Mouse (Mus musculus): ENCODE measurements around the gene Ercc8.

Ercc8 gene

DNA sequence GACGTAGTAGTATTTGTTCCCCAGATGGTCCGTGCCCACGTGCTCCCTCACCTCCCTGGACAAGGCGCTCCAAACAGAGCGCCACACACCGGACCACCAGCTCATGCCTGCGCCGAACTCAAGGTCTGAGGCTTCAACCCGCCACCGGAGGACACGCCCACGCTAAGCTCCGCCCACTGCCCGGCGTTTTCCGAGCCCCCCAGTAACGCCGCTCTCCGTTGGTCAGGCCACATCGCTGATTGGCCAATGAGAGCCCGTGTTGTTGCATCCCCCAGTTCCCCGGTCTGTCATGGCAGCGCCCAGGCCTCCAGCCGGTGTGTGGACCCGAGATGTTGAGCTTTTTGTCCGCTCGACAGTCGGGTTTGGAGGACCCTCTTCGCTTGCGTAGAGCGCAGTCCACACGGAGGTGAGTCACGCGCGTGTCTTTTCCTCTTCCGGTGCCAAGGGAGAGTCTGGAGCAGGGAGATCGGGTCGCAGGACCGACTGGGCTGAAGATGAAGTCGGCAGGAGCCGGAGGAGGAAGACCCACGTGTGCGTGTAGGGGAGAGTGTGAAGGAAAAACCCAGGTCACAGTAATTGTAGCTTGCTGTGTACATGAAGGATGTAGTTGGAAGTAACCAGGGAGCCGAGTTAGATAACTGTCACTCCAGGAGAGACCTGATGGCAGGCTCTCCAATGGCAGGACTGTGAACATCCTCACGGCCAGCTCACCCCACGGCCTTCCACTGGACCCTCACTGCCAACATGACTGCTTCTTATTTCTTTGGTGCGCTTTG lies at the start of gene Ercc8, which contains the start of gene Ndufaf2:
Ercc8 (plus strand) TSS at position 267 of the 776 bp plus-strand sequence.
Ndufaf2 (minus strand) TSS at position 159 of the 776 bp plus-strand sequence.
- peak; percentile 83 for DNase-seq (ENCODE audit: extremely low spot score, low read depth, low spot score)

DNA sequence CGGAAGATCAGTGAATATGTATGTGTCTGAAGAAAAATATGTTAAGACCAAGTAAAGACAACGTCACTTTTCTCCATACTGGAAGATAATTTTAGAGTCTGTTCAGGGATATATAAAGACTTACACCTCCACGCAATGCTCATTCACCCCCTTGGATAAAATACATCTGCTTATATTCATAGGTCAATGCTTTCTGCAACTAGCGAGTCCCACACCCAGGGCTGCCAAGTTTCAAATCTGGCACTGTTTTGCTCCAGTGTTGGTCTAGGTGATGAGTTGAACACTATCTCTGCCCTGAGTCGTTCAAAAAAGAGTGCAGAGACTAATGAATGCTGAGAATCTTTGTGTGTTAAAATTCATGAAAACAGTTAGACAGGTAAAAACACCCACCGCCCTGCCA lies 47.6 kb upstream of the Ercc8 start:
- no peak for DNase-seq (ENCODE audit: extremely low spot score, low read depth, low spot score)

DNA sequence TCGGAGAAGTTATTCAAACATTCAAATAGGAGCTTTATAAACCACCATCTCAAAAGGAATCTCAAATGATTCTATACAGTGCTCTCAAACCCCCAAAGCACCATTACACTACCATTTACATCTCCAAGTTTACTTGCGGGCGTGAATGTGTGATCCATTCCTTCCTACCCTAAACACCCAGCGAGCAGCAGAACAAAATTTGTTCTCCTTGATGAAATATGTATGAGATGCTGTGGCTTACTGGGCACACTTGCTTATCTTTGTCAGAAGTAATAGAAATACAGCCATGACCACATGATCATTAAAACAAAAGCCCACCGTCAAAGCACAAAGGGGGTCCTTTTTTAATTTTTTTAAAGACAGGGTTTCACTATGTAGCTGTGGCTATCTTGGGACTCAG lies 45.0 kb upstream of the Ercc8 start:
- DNase-seq (ENCODE audit: extremely low spot score, low read depth, low spot score), result no peak

DNA sequence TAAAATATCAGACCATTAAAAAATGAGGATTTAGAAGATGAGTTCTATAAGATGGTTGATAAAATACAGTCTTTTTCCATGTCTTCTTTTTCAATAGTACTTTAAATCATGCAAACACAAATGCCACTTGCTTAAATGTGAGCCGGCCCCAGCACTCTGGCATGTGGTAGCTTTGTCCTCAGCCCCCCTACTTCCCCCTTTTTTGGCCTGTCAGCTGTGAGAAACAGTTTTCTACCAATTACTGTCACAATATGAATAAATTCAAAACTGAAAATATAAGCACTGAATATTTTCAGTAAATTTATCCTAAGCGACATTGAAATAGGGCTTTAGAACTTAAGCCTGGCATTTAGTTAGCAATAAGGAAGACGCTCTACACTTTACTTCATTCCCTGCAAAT lies 44.3 kb upstream of the Ercc8 start:
- no peak for DNase-seq (ENCODE audit: extremely low spot score, low read depth, low spot score)

DNA sequence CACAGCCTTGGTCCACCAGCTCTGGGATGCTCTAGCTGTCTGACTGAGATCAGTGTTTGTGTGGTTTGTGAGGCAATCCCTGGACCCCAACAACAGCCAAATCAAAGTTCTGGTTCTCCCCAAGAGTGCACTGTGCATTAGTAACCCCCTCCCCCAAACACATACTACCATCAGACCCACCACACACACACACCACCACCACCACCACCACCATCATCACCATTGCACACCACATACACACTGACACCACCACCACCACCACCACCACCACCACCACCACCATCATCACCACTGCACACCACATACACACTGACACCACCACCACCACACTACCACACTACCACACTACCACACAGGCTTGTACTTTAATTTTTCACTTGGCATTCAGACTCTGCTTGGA lies 40.9 kb upstream of the Ercc8 start:
- DNase-seq (ENCODE audit: extremely low spot score, low read depth, low spot score), result no peak

DNA sequence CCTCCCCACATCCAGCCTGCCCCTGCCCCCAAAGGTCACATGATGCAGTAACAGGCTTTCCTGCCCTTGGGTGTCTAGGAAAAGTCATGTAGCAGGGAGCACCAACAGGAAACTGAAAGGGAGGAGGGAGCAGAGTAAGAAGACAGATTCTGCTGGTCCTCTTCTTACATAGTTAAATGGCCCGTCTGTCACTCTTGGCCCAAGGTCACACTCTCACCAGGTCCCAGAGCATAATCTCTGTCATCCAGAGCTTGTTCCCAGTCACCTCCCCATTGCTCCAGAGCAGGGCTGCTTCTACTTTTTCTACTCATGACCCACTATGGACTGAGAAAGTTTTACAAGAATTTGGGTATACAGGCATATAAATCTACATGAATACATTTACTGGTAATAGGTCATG lies 40.3 kb upstream of the Ercc8 start:
- no peak for DNase-seq (ENCODE audit: extremely low spot score, low read depth, low spot score)

DNA sequence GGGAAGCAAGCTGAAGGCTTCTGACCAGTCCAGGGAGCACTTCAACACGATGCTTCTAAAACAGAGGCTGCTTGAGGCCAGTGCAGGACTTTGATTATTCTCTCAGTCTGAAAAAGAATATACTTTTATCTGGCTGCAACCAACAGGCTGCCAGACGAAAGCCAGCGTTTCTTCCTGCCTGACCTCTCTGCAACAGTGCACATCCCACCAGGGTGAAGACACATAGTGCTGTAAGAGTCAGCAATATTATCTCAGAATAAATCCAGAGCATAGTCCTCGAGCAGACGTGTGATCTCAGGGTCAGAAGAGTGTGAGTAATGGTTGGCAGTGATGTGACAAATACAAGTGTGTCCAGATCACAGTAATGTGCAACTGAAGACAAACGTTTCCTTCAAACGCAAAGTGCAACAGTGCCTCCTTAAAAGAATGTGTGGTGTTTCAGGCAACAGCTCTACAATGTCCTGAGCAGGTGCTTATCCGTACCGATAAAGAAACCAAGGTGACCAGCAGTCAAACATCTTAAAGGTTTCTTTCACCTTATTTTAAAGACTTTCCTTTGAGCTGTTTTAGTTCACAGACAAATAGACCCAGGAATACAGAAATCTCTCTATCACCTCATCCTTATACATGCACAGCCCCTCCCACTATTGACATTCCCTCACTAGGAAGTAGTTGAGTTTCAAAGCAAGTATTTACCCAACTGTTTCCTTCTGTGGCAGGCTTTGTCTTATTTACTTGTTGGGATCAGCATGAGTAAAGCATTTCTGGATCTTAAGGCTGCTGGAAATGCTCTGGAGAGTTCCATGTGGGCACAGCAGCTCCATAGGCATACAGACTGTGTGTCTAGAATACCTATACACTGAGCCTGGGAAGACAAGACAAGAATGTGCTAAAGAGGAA lies 38.9 kb upstream of the Ercc8 start:
- no peak for DNase-seq (ENCODE audit: extremely low spot score, low read depth, low spot score)

DNA sequence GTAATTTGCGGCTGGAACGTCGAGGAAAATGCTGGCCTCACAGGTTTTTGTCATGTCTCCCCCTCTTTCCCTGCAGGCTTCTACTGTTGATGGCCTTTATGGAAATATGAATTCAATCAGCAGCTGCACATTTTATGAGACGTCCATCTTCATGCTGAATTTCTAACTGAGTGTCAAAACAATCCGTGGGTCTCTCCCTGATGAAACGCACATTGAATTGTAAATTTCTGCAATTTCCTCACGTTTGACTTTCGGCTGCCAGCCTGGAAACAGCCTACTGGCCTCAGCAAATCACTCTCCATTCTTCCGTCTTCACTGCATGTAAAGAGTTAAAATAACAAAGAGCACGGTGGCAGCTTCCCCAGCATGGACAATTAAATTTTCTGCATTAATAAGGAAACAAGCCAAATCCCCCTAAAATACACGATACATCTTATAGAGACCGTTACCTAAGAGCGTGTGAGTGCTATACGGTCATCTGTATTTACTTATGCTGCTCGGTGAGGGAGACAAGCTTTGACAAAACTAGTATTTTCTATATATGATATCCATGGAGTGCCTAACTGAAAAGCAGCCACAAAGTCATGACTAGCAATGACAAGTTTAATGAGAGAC lies 35.3 kb upstream of the Ercc8 start:
- DNase-seq (ENCODE audit: extremely low spot score, low read depth, low spot score), result no peak

DNA sequence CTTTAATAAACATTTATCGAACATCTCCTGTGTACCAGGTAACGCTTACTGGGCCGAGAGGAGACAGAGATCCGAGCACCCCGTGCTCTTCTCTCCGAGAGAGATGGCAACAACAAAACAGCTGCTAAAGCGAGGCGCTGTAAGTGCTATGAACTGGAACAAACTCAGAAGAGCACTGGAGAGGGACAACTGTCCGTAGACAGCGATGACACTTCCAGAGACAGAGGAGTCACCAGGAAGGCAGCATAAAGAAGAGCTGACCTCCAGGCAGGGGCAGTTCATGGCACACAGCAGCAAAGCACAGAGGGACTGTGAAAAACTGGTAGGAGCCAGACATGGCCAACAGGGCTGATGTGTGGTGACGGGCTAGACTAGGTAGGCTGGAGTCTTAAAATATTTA lies 34.4 kb upstream of the Ercc8 start:
- no peak for DNase-seq (ENCODE audit: extremely low spot score, low read depth, low spot score)

DNA sequence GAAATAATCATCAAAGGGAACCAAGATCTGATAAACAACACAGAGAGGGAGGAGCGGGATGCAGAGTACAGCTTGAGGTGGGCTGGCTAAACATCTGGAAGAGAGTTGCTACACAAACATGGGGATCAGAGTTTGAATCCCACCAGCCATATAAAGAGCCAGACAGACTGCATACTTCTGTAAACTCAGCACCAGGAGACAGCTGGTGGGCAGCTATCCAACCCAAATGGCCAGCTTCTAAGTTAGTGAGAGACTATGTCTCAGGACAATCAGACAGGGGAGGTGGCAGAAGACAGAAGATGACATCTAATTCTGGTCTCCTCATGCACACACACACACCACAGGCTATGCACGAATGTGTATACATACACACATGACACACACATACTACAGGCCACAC lies 32.3 kb upstream of the Ercc8 start:
- no peak for DNase-seq (ENCODE audit: extremely low spot score, low read depth, low spot score)

DNA sequence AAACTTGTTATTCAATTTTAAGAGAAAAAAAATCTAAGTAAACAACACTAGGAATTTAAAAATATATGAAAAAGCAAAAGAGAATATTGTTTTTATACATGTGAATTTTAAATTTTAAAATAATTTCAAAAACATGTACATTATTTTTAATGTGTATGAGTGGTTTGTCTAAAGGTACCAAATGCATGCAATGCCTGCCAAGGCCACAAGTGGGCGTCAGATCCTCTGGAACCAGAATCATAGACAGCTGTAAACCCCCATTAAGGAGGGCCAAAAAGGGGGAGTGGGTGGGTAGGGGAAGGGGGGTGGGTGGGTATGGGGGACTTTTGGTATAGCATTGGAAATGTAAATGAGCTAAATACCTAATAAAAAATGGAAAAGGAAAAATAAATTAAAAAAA lies 31.4 kb upstream of the Ercc8 start:
- no peak for DNase-seq (ENCODE audit: extremely low spot score, low read depth, low spot score)

DNA sequence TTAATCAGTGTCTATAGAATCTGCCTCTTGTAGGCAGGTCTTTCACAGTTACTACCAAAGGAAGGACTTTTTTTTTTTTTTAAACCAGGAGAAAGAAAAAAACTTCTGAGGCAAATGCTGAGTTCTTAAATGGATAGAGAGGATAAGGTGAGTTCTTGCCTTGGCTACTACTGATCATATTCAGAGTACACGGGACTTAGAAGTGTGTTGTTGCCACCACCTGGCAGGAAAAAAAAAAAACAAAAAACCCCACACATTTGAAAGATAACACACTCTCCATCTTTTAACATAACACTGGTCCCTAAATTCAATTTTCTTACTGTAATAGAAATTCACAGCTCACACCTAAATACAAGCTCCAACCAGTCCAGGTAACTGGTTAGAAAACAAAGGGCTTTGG lies 30.6 kb upstream of the Ercc8 start:
- DNase-seq (ENCODE audit: extremely low spot score, low read depth, low spot score), result no peak

DNA sequence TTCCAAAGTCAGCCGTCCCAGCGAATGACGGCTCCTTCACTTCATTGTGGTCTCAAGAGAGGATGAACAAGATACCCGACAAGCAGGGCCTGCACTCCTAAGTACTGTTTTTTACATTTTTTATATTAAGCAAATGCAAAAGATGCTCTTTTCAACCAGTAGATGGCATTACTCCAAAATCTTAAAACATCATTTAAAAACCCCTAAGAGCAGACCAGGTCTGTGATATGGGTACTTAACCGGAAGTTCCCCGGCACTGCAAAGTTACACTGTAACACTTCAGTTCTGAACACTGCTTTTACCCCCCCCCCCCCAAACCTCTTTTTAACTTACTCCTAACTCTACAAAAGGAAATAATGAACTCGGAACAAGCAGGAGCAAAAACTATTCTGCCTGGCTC lies 29.5 kb upstream of the Ercc8 start:
- no peak for DNase-seq (ENCODE audit: extremely low spot score, low read depth, low spot score)

DNA sequence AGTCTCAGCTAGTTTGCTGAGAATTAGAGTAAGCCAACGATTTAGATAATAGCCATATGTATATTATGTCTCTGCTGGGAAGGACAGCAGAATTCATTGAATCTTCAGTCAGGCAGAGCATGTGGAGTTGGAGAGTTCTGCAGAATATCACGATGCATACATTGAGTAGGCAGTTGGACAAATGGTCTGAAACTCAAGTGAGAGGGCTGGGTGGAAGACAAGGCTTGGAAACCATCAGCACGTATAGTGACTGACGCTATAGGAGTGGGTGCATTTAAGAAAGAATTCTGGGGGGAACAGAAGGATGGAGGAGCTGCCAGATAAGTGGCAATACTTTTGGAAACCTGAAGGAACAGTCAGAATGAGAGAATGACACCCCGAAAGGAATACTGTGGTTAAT lies 27.8 kb upstream of the Ercc8 start:
- DNase-seq (ENCODE audit: extremely low spot score, low read depth, low spot score), result no peak

DNA sequence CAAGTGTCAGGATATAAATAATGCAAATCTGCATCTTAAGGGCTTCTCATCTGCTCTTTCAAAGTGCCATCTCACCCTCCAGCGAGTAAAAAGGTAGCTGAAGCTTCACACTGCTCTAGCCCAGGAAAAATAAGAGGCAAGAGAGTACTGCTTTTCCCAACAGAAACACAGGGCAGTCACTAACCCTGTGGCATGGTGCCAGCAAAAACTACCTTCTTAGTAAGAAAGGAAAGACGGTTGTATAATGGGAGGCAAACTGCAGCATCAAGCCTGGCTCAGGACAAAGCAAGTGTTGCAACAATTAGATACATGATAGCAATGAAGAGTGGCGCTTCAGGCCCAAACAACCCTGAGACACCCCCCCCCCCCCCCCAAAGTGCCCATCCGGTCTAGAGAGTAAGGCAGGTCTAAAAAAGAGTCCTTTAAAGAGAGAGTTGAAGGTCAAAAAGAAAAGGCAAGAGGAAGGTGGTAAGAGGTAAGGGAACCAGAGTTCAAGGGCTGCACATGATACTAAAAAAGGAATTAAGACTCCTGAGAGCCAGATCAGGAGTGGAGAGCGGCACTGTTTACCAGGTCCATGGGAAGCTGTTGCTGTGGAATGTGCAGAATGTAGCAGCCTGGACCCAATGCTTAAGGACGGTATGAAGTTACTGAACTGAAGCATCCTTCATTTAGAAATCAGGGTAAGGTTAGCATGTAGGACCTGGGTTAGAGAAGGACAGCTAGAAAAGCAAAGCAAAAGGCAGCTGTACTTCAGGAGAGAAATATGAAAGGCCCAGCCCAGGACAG lies 26.3 kb upstream of the Ercc8 start:
- DNase-seq (ENCODE audit: extremely low spot score, low read depth, low spot score), result no peak

DNA sequence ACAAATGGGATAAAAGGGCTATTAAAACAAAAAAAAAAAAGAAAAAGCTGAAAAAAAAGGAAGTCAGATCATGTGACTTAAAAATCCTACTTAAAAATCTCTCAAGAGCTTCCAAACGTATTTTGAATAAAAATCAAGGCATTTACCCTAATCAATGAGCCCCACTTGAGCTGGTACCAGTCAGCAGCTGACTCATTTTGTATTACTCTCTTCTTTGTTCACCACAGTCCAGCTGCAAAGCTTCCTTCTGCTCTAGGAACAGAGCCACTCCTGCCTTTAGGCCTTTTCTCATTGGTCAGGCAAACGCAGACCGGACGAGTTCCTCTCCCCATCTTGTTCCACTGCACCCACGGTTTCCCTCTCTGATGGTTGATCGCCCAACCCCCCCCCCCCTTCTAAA lies 22.9 kb upstream of the Ercc8 start:
- DNase-seq (ENCODE audit: extremely low spot score, low read depth, low spot score), result no peak

DNA sequence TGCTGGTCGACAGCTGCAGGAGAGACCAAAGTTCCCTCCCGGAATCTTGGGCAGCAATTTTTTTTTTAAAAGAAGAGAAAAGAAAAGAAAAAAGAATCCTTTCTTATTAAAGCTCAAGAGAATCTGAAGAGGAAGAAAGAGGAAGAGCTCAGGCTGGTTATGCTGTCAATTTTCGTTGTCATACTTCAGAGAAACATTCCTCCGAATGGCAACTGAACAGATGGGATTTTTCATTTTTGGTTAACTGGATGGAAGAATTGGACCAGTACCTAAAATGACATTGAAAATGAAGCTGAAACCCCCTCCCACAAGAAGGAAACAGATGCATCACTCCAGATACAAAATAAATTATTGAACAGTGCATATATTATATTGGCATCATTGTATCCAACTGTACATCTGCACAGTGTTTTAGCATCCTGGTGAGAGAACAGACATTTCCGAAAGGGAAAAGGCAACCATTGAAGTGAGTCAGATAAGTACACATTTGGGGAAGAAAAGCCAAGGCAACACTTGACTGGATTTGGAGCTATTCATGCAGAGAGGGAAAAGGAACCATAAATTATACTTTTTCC lies 20.0 kb upstream of the Ercc8 start:
- no peak for DNase-seq (ENCODE audit: extremely low spot score, low read depth, low spot score)

DNA sequence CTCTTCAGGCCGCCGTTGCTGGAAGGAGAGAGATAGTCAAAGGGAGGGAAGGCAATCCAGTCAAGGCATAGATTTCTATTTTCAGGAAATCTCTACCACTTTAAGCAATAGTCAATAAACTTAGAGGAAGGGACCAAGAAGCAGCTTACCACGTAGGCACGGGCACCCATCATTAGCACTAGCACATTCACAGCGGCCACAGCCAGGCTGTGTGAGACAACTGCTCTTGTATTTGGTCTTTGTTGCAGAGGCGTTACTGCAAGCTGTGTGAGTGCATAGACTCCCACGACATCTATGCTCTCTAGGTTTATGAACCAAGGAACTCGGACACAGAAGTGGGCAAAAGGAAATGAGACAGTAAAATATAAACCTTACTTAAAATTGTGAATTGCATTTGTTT lies 14.4 kb upstream of the Ercc8 start:
- no peak for DNase-seq (ENCODE audit: extremely low spot score, low read depth, low spot score)

DNA sequence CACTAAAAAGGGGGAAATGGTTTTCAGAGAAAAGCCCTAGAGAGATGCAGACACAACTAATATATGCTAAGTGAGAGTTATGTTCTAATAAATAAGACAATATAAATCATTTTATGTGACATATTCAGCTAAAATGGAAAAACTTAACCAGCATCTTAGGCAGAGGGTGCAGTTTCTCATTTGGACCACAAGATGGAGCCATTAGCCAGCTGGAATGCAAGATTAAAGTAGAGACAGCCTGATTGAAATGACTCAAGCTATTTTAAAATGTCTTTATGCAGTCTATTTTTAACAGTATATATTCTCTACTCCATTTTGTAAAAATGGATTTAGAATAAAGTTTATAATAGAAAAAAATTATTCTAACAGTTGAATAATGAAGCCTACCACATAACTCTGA lies 6.7 kb upstream of the Ercc8 start:
- no peak for DNase-seq (ENCODE audit: extremely low spot score, low read depth, low spot score)

DNA sequence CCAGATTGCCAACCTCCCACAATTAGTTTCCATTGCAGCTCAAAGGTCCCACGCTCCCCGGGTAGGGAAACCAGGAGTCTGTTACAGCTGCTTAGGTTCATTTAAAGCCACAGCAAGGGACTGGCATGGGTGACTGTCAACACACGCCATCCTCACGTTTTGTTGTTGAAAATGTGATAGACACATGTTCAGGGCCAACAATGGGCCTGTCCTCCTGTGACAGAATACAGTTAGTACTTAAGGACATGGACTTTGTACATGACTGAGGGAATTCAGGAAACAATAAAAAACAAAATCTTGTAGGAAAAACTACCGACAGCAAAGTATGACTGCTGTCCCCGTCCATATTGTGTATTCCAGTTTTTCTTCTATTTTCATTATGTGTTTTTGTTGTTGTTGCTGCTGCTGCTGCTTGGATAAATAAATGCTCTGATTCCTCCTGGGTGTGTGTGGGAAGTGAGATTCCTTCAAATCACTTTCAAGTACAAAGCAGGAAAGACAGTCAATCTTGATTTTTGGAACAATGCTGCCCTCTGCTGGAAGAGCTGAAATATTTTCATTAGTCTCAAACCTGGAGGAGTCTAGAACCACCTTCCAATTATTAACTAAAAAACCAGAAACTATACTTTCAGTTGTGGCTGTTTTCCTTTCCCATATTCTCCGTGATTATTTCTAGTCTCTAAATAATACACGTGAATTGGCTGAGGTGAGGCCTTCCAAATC lies 5.7 kb upstream of the Ercc8 start:
- DNase-seq (ENCODE audit: extremely low spot score, low read depth, low spot score), result peak; percentile 63
